Mouse (Mus musculus): ENCODE data around the gene Rab1a.
"Not testable (repeated sequence)": the region's sequence is repeated elsewhere in the genome, so short reads cannot be mapped to it uniquely, and the experiment has no call there.

Rab1a gene

GRCm38 (mm10) chr11:20200713-20201575 lies at the start of gene Rab1a:
Gene Rab1a, plus strand, starts transcription at chr11:20201432.
- DNase-seq (ENCODE audit: low spot score), result peak; percentile 100

DNA sequence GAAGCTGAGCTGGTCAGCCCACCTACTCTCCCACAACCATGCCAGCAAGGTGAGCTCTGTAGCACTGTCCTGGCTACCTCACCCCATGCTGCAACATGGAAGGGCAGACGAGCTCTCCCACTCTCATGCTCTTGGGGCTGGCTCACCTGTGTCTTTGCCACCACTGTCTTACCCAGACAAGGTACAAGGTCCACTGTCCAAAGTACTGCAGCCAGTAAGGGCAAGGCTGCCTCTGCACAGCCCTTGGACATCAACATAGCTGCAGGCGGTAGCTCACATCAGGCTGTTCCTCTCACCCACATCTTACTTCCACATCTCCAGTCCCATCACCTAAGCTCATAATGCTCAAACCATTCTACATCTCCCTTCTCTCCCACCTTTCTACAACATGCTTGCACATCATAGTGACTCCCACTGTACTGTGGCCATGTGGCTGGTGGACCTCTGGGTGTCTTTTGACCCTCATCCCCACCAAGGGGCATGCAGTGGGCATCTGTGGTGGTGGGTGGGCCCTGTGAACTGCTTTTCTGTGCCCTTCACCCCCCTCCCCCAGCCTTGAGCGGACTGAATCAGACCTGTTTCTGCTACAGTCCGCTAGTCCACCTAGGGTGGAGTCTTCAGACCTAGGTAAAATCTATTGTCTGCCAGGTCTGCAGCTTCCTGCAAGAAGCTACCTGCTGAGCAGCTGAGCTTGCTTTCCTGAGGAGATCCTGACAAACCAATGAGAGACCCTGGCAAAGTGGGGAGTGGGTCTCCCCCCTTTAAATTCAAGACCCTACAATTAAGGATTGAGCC lies 48.9 kb upstream of the Rab1a start:
- no peak for DNase-seq (ENCODE audit: low spot score)

DNA sequence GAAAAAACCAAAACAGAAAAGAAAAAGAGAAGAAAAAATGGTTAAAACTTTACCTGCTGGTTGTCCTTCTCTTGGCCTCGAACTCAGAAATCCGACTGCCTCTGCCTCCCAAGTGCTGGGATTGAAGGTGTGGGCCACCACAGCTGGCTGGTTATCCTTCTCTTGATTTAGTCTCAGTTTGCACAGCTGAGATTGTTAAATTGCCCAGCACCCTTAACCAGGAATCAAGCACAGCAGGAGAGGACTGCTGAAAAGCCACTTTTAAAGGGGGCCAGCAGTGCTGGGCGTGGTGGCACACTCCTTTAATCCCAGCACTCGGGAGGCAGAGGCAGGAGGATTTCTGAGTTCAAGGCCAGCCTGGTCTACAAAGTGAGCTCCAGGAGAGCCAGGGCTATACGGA lies 47.7 kb upstream of the Rab1a start:
- not testable (repeated sequence) for DNase-seq (ENCODE audit: low spot score)

- no peak for DNase-seq (ENCODE audit: low spot score)
These were observed 42.4 kb upstream of the Rab1a start for GRCm38 (mm10) chr11:20158879-20159278.

GRCm38 (mm10) chr11:20164979-20165867 lies 36.0 kb upstream of the Rab1a start:
- DNase-seq (ENCODE audit: low spot score), result no peak

DNA sequence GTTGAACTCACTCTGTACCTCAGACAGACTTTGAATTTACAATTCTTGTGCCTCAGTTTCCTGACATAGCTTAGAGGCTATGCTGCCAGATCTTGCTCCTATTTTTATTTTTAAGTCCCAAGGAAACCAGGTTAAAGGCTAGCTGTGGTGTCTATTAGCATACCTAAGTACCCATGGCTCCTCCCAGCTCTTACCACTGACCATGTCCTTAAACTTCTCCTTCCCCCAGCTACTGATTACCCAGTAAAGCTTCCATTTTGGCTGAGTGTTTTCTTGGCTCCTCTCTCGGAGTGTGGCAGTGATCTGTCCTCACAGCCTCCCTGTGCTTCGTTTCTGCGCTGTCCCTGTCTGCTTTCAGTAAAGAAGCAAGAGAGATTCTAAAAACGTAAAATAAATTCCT lies 35.2 kb upstream of the Rab1a start:
- no peak for DNase-seq (ENCODE audit: low spot score)

DNA sequence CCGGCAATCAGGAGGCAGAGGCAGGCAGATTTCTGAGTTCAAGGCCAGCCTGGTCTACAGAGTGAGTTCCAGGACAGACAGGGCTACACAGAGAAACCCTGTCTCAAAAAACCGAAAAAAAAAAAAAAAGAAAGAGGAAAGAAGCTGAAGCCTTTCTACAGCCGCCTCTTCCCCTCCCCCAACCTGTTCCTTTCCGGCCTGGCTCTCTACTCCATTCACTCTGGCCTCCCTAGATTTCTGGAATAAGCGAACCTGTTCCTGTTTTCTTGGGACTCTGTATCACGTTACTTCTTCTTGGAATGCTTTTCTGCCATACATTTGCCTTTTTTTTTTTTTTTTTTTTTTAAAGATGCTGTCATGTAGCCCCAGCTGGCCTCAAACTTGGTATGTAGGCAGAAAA lies 34.8 kb upstream of the Rab1a start:
- not testable (repeated sequence) for DNase-seq (ENCODE audit: low spot score)

GRCm38 (mm10) chr11:20168972-20169371 lies 32.3 kb upstream of the Rab1a start:
- DNase-seq (ENCODE audit: low spot score), result no peak

DNA sequence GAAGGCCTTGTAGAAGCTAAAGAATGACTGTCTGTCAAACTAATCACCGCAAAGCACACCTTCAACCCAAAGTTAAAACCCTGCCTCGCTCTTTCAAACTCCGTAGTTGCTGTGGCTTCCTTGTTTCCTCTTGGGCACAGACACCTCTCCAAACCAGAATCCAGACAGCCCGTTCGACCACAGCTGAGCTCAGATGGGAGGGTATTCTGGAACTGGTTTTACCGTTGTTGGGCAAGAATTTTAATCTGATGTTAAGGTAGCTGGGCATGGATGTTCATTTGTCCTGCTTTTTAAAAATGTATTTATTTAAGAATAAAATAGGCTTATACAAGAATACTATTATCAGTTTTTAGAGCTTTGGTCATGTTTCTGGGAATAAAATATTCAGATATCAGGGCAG lies 14.0 kb upstream of the Rab1a start:
- no peak for DNase-seq (ENCODE audit: low spot score)

- no peak for DNase-seq (ENCODE audit: low spot score)
These were observed 8.0 kb upstream of the Rab1a start for GRCm38 (mm10) chr11:20193100-20193736.

DNA sequence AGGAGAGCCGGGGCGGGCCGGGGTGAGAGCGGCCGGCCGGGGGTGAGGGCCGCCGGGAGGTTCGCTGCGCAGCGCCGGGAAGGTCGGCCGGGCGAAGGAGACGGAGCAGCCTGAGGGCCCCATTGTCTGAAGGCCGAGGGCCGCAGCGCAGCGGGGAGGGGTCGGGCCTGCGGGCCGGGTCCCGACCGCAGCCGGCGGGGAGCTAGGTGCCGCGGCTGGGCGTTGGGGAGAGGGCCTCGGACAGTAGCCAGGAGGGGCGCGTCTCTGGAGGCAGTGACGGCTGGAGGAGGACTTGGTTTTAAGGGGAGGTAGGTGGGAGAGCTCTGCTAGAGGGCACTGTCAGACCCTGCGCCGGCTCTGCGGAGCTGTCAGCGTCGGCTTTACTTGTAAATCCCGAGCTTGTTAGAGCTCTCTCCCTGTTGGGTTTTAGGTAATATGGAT lies 449 bp downstream of the Rab1a start:
- peak; percentile 80 for DNase-seq (ENCODE audit: low spot score)

- DNase-seq (ENCODE audit: low spot score), result no peak
These were observed 1.2 kb downstream of the Rab1a start for GRCm38 (mm10) chr11:20202299-20203011.

DNA sequence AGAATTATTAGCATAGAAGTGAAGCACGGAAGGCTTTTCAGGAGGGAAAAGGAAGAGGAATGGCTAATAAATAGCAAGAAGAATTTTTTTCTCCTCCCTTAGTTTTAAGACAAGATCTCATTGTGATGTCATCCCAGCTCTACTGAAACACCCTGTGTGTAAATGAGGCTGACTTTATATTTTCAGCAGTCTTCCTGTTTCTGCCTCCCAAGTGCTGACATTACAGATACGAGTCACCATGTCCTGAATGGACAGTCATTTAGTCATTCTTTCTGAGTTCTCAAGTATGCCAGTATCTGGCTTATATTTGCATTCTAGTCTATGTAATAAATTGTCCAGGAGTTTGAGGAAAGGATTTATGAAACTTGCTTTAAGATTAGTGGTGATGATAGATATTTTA lies 3.1 kb downstream of the Rab1a start:
- DNase-seq (ENCODE audit: low spot score), result no peak

GRCm38 (mm10) chr11:20204870-20205446 lies 3.7 kb downstream of the Rab1a start:
- no peak for DNase-seq (ENCODE audit: low spot score)

- DNase-seq (ENCODE audit: low spot score), result no peak
These were observed 4.3 kb downstream of the Rab1a start for GRCm38 (mm10) chr11:20205538-20205937.

- DNase-seq (ENCODE audit: low spot score), result no peak
These were observed 5.5 kb downstream of the Rab1a start for GRCm38 (mm10) chr11:20206626-20207223.

DNA sequence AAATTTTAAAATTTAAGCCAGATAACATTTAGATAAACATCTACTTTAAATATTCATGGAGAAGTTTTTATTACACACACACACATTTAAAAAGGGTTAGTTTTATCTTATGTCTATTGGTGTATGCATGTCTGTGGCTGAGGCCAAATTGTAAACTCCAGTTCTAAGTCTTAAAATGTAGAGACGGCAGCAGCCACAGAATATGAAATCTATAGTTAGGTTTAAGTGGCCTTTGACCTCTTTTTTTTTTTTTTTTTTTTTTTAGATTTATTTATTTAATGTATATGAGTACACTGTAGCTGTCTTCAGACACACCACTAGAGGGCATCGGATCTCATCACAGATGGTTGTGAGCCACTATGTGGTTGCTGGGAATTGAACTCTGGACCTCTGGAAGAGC lies 6.4 kb downstream of the Rab1a start:
- no peak for DNase-seq (ENCODE audit: low spot score)

- DNase-seq (ENCODE audit: low spot score), result no peak
These were observed 10.6 kb downstream of the Rab1a start for GRCm38 (mm10) chr11:20211838-20212237.

DNA sequence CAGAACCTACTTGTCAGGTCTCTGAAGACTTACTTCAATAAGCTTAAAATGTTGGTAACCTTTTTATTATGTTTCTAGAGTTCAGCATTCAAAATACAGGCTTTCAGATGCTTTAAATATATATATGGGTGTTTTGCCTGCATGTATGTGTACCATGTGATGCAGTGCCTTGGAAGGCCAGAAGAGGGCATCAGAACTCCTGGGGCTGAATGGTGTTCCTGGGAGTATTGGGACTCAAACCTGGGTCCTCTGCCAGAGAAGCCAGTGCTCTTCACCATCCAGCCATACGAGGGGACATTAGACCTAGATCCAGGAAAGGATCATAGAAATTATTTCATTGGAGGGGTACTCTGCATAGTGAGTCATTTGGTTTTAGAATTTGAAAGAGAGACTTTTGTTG lies 13.5 kb downstream of the Rab1a start:
- no peak for DNase-seq (ENCODE audit: low spot score)

GRCm38 (mm10) chr11:20216415-20216814 lies 15.2 kb downstream of the Rab1a start:
- no peak for DNase-seq (ENCODE audit: low spot score)
